ENCODE assay signal across 11 mouse cellular contexts in the genomic region with DNA sequence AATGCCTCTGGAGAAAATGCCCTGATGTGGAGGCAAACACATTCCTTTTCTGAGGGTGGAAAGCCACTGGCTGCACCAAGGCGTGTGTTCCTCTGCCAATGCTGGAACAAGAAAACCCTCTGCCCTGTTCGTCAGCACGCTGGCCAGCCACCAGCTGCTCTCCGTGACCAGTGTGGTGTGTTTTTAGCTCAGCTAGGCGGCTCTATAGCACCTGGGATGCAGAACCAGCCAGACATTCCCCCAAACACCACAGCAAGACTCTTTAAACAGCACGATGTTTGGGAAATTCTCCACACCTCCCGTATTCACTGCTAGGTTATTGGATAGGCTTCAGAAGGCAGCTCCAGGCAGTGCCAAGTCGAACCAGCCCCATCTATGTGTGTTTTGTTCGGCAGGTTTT. TPM values are rescaled to one million over a fixed set of nuclear protein-coding genes. Genes with fewer than 3 reads are reported as not detected.
DNase-seq lines count a peak whose midpoint lies in the region; ATAC-seq lines count a peak whose summit lies in the region.
"Had no signal": no experiment of that assay in that cellular context is flagged by ENCODE, and none has a peak within 500 bp of the region (broad histone marks: within the 10 kb centered on the region; RNA-seq: fewer than 3 reads in every experiment).

No protein-coding gene starts in this region.

- no peak overlapping the region for H3K27ac ChIP-seq in kidney, embryonic 14.5 days (ENCODE audit: low read depth, low read length)
- H3K27ac ChIP-seq: macrophage; neural tube, embryonic 12.5 days had no signal

- DNase-seq in adrenal gland, postnatal 14 days: peak; percentile 15
- DNase-seq in adrenal gland, adult 2 months: no peak
- DNase-seq in kidney, adult 11 months: peak; percentile 50
- DNase-seq in NIH3T3 (ENCODE audit: low read depth): peak; percentile 10
- DNase-seq in kidney, postnatal 36 days: peak; percentile 57 to 72
- DNase-seq in B cell, adult 2 months: no peak
- no peak for DNase-seq in urinary bladder, postnatal 25 days (ENCODE audit: low spot score)
- DNase-seq: forebrain, postnatal 0 days had no signal

- H3K4me3 ChIP-seq in kidney, embryonic 14.5 days (ENCODE audit: low read length): no peak overlapping the region
- H3K4me3 ChIP-seq: neural tube, embryonic 12.5 days had no signal

- H3K36me3 ChIP-seq in kidney, embryonic 14.5 days (ENCODE audit: control insufficient read depth, insufficient read depth, low read length): no peaks in the 10 kb centered on the region
- H3K36me3 ChIP-seq: neural tube, embryonic 12.5 days had no signal

- H3K4me1 ChIP-seq in kidney, embryonic 14.5 days (ENCODE audit: control insufficient read depth, insufficient read depth, low read length): no peaks in the 10 kb centered on the region; the same call in 1 of the 2 replicates
- H3K4me1 ChIP-seq: neural tube, embryonic 12.5 days had no signal

- WGBS in kidney, embryonic 14.5 days: 70% methylated on average over 9 of the region's 9 CpGs

- ATAC-seq in kidney, embryonic 14.5 days (ENCODE audit: low FRiP score, low TSS enrichment): no peak
- ATAC-seq: forebrain, postnatal 0 days had no signal

- no peaks in the 10 kb centered on the region for H3K27me3 ChIP-seq in kidney, embryonic 14.5 days (ENCODE audit: control insufficient read depth, insufficient read depth, low read length)
- H3K27me3 ChIP-seq: neural tube, embryonic 12.5 days had no signal

- H3K9ac ChIP-seq in kidney, embryonic 14.5 days (ENCODE audit: low read depth, low read length): no peak overlapping the region
- H3K9ac ChIP-seq: forebrain, postnatal 0 days; neural tube, embryonic 12.5 days had no signal

- H3K4me2 ChIP-seq in kidney, embryonic 14.5 days (replicated peaks; ENCODE audit: low read depth, low read length): no peak overlapping the region
- H3K4me2 ChIP-seq: neural tube, embryonic 12.5 days had no signal

- no peaks in the 10 kb centered on the region for H3K9me3 ChIP-seq in kidney, embryonic 14.5 days (ENCODE audit: control insufficient read depth, low read length)
- H3K9me3 ChIP-seq: neural tube, embryonic 12.5 days had no signal

RNA-seq across cellular contexts. Expression of gene Igfbp7, which starts 25.7 kb away (rescaled TPM):
- 819 and 844 TPM in 2 replicates for total RNA-seq in adrenal gland, postnatal 14 days (2021)
- 100 to 1,000 TPM; 651 to 852 TPM for total RNA-seq in adrenal gland, adult 2 months (2021)
- polyA plus RNA-seq in adrenal gland, adult 2 months (2012; rRNA removed): 5,575 and 9,689 TPM in 2 replicates
- 250 and 252 TPM in 2 replicates for polyA plus RNA-seq in kidney, embryonic 14.5 days (2014; fragmentation: Nextera tagmentation; extraction: Ambion mirVana)

Comparison
In these comparisons a context has a peak if more than half of its experiments do, and no peak if none do; other contexts are left out.
1. DNase-seq: peak in adrenal gland, postnatal 14 days (single experiment), kidney, adult 11 months (single experiment), NIH3T3 (single experiment) and kidney, postnatal 36 days (2 of 2); none in adrenal gland, adult 2 months (single experiment), B cell, adult 2 months (0 of 2) and urinary bladder, postnatal 25 days (single experiment).